Mouse (Mus musculus): ENCODE measurements at regions not wholly inside any gene's neighbourhood (a gene's known extent, or its start where the extent isn't known, plus 50 kb on each side); places are given as distances from the start of the nearest gene placed in this dataset.

GRCm38 (mm10) chr4:95269766-95270165 is 217.7 kb upstream of the Jun start:
- ATAC-seq (ENCODE audit: low FRiP score, low read depth), result no peak

DNA sequence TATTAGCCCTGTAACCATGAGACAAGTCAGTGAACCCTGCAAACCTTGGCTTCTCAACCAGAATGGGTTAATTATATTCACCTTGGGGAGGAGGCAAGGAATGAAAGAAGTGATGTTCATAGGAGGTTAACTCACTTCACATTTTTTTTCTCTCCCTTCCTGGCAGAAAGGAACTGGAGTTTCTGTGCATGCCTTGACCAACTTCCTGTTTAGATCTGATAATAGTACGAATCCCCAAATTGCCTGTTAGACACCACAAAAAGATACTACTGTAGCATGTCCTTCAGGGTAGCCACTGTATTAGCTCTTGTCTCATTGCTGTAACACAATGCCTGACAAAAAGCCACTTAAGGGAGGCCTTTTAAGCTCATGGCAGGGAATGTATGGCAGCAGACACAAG is 218.4 kb upstream of the Jun start:
- H3K4me3 ChIP-seq, result no peak overlapping the region
- WGBS, result 88% methylated on average over 1 of the region's 1 CpGs

More at GRCm38 (mm10) chr4:95269766-95270165, 217.7 kb upstream of the Jun start:
- H3K27me3 ChIP-seq, result no peaks in the 10 kb centered on the region
- H3K4me3 ChIP-seq, result no peak overlapping the region
- H3K4me1 ChIP-seq, result no peaks in the 10 kb centered on the region
- H3K4me2 ChIP-seq (replicated peaks), result no peak overlapping the region
- H3K36me3 ChIP-seq, result no peaks in the 10 kb centered on the region
- H3K9me3 ChIP-seq, result no peaks in the 10 kb centered on the region
- no peak overlapping the region for H3K9ac ChIP-seq (replicated peaks)
- no peak overlapping the region for H3K27ac ChIP-seq (replicated peaks)

GRCm38 (mm10) chr4:95276231-95276630 is 224.2 kb upstream of the Jun start:
- no peaks in the 10 kb centered on the region for H3K9me3 ChIP-seq
- ATAC-seq (ENCODE audit: low FRiP score, low read depth), result no peak
- 66% methylated on average over 3 of the region's 3 CpGs for WGBS

More for the DNA sequence above, 218.4 kb upstream of the Jun start:
- no peak overlapping the region for H3K27ac ChIP-seq (replicated peaks)
- no peaks in the 10 kb centered on the region for H3K36me3 ChIP-seq
- H3K4me1 ChIP-seq, result no peaks in the 10 kb centered on the region
- H3K4me2 ChIP-seq (replicated peaks), result no peak overlapping the region
- H3K27me3 ChIP-seq, result no peaks in the 10 kb centered on the region
- H3K9me3 ChIP-seq, result no peaks in the 10 kb centered on the region
- no peak overlapping the region for H3K9ac ChIP-seq (replicated peaks)
- ATAC-seq (ENCODE audit: low FRiP score, low read depth), result no peak

DNA sequence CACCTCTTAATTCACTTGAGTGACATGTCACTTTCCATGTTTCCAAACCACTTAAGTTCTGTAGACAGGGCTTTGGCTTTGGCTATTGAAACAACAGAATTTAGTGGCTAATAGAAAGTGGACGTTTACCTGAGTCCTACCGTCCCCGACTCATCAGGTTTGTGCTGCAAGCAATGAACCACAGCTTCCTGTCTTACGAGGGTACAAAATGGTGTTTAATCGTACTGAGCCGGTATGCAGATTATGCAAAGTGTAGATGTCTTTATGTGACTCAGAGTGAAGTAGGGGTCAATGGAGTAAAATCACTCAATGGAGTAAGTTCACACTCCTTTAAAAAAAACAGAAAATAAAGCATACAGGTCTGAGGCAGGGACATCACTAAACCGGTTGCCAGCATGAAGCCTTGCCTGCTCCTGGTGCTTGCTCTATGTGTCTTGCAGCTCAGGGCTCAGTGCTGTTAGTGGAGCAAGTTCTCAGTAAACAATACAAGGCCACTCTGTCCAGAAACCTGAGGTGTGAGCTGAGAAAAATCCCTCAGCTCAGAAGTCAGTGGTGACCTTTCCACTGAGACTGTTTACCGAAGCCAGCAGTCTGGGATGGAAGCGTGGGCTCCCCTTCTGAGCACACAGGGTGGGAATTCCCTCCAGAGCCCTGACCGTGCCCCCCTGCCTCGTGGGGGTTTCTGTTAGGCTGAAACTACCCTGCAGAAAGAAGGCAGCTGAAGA is 226.1 kb upstream of the Jun start:
- Histone ChIP-seq H3K27ac (replicated peaks) (no peak overlapping the region), H3K36me3 (no peaks in the 10 kb centered on the region), H3K27me3 (no peaks in the 10 kb centered on the region), H3K4me2 (replicated peaks) (no peak overlapping the region), H3K4me1 (peaks cover 9% of the 10 kb centered on the region; the same call in 1 of the 2 replicates), H3K9me3 (no peaks in the 10 kb centered on the region), H3K4me3 (no peak overlapping the region), H3K9ac (replicated peaks) (no peak overlapping the region)
- WGBS, result 60% methylated on average over 11 of the region's 11 CpGs
- ATAC-seq (ENCODE audit: low FRiP score, low read depth), result 0 out of 2 replicates have a peak, but pooled peaks have one; percentile 41

More at GRCm38 (mm10) chr4:95276231-95276630, 224.2 kb upstream of the Jun start:
- no peaks in the 10 kb centered on the region for H3K27me3 ChIP-seq
- no peaks in the 10 kb centered on the region for H3K36me3 ChIP-seq
- H3K9ac ChIP-seq (replicated peaks), result no peak overlapping the region
- H3K4me2 ChIP-seq (replicated peaks), result no peak overlapping the region
- peaks cover 9% of the 10 kb centered on the region; the same call in 1 of the 2 replicates for H3K4me1 ChIP-seq
- H3K4me3 ChIP-seq, result no peak overlapping the region
- no peak overlapping the region for H3K27ac ChIP-seq (replicated peaks)

GRCm38 (mm10) chr4:95278714-95279095 is 226.7 kb upstream of the Jun start:
- no peak for ATAC-seq (ENCODE audit: low FRiP score, low read depth)
- Histone ChIP-seq H3K4me1 (peaks cover 9% of the 10 kb centered on the region; the same call in 1 of the 2 replicates), H3K27ac (replicated peaks) (no peak overlapping the region), H3K27me3 (no peaks in the 10 kb centered on the region), H3K4me3 (no peak overlapping the region), H3K9me3 (no peaks in the 10 kb centered on the region), H3K4me2 (replicated peaks) (no peak overlapping the region), H3K36me3 (no peaks in the 10 kb centered on the region), H3K9ac (replicated peaks) (no peak overlapping the region)
- 52% methylated on average over 13 of the region's 13 CpGs for WGBS

- peaks cover 9% of the 10 kb centered on the region; the same call in 1 of the 2 replicates for H3K4me1 ChIP-seq
- no peak for ATAC-seq (ENCODE audit: low FRiP score, low read depth)
- H3K4me2 ChIP-seq (replicated peaks), result no peak overlapping the region
- H3K4me3 ChIP-seq, result no peak overlapping the region
- no peaks in the 10 kb centered on the region for H3K36me3 ChIP-seq
- H3K9ac ChIP-seq (replicated peaks), result no peak overlapping the region
- WGBS, result 75% methylated on average over 2 of the region's 2 CpGs
- no peak overlapping the region for H3K27ac ChIP-seq (replicated peaks)
- H3K9me3 ChIP-seq, result no peaks in the 10 kb centered on the region
- H3K27me3 ChIP-seq, result no peaks in the 10 kb centered on the region
Observed at GRCm38 (mm10) chr4:95279200-95279599, 227.2 kb upstream of the Jun start.

DNA sequence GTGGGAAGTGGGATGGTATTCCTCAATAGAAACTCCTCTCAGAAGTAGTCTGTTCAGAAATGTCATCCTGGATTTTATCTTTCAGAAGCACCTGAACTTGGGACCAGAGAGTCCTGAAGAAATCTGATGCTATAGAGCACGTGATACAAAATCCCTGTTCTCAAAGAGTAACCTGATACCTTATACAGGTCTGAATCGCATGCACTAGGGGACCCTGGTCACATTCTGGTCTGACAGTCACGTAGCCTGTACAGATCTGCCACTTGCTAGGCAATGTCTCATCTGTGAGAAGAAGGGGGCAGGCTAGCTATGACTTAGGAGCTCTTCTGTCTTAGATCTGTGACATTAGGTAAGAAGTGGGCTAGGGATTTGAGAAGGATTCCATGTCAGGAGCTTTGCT is 230.1 kb upstream of the Jun start:
- H3K4me1 ChIP-seq, result peaks cover 9% of the 10 kb centered on the region; the same call in 1 of the 2 replicates
- WGBS, result 59% methylated on average over 3 of the region's 3 CpGs
- H3K36me3 ChIP-seq, result no peaks in the 10 kb centered on the region
- no peak overlapping the region for H3K27ac ChIP-seq (replicated peaks)
- no peaks in the 10 kb centered on the region for H3K27me3 ChIP-seq
- no peak for ATAC-seq (ENCODE audit: low FRiP score, low read depth)
- no peak overlapping the region for H3K4me3 ChIP-seq
- no peak overlapping the region for H3K9ac ChIP-seq (replicated peaks)
- H3K9me3 ChIP-seq, result no peaks in the 10 kb centered on the region
- no peak overlapping the region for H3K4me2 ChIP-seq (replicated peaks)

DNA sequence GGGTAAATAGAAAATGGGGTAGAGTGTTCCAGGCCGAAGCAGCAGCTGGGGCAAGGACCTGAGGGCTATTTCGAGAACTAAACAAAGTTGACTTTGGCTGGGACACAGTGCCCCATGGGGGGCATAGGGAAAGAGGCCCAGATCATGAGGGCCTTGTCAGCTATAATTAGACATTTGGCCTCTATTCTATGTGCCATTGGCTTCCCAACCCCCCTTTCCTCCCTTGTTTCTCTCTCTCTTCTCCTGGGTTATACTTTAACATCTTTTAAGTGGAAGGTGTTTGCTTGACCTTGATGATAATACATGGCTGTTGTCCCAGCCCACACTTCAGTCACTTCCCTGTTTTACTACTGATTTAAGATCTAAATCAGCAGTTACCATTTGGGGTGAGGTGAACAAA is 231.8 kb upstream of the Jun start:
- Histone ChIP-seq H3K9me3 (no peaks in the 10 kb centered on the region), H3K9ac (replicated peaks) (no peak overlapping the region), H3K4me3 (no peak overlapping the region), H3K4me1 (0 out of 2 replicates have a peak, but pooled peaks cover 1% of the 10 kb centered on the region), H3K27me3 (no peaks in the 10 kb centered on the region), H3K4me2 (replicated peaks) (no peak overlapping the region), H3K36me3 (no peaks in the 10 kb centered on the region), H3K27ac (replicated peaks) (no peak overlapping the region)
- ATAC-seq (ENCODE audit: low FRiP score, low read depth), result no peak
- 89% methylated on average over 2 of the region's 2 CpGs for WGBS

- H3K27ac ChIP-seq (replicated peaks), result no peak overlapping the region
- H3K36me3 ChIP-seq, result no peaks in the 10 kb centered on the region
- ATAC-seq (ENCODE audit: low FRiP score, low read depth), result no peak
- H3K9ac ChIP-seq (replicated peaks), result no peak overlapping the region
- H3K4me2 ChIP-seq (replicated peaks), result no peak overlapping the region
- WGBS, result 94% methylated on average over 2 of the region's 2 CpGs
- no peaks in the 10 kb centered on the region for H3K9me3 ChIP-seq
- no peaks in the 10 kb centered on the region for H3K27me3 ChIP-seq
- no peaks in the 10 kb centered on the region for H3K4me1 ChIP-seq
- no peak overlapping the region for H3K4me3 ChIP-seq
Observed at GRCm38 (mm10) chr4:95284192-95284591, 232.2 kb upstream of the Jun start.

- 94% methylated on average over 1 of the region's 1 CpGs for WGBS
- ATAC-seq (ENCODE audit: low FRiP score, low read depth), result no peak
- Histone ChIP-seq H3K4me2 (replicated peaks) (no peak overlapping the region), H3K9ac (replicated peaks) (no peak overlapping the region), H3K27ac (replicated peaks) (no peak overlapping the region), H3K27me3 (no peaks in the 10 kb centered on the region), H3K4me1 (no peaks in the 10 kb centered on the region), H3K4me3 (no peak overlapping the region), H3K9me3 (no peaks in the 10 kb centered on the region), H3K36me3 (no peaks in the 10 kb centered on the region)
Observed at GRCm38 (mm10) chr4:95284696-95285095, 232.7 kb upstream of the Jun start.

GRCm38 (mm10) chr4:95290321-95290720 is 238.3 kb upstream of the Jun start:
- WGBS, result 71% methylated on average over 4 of the region's 4 CpGs
- Histone ChIP-seq H3K9ac (replicated peaks) (no peak overlapping the region), H3K9me3 (no peaks in the 10 kb centered on the region), H3K36me3 (no peaks in the 10 kb centered on the region), H3K4me1 (no peaks in the 10 kb centered on the region), H3K4me2 (replicated peaks) (no peak overlapping the region), H3K27me3 (no peaks in the 10 kb centered on the region), H3K4me3 (no peak overlapping the region), H3K27ac (replicated peaks) (no peak overlapping the region)
- ATAC-seq (ENCODE audit: low FRiP score, low read depth), result no peak

GRCm38 (mm10) chr4:95294110-95294509 is 242.1 kb upstream of the Jun start:
- WGBS, result 57% methylated on average over 4 of the region's 4 CpGs
- no peak for ATAC-seq (ENCODE audit: low FRiP score, low read depth)

GRCm38 (mm10) chr4:95301907-95302306 is 249.9 kb upstream of the Jun start:
- H3K4me2 ChIP-seq (replicated peaks), result no peak overlapping the region
- H3K9ac ChIP-seq (replicated peaks), result no peak overlapping the region
- H3K36me3 ChIP-seq, result no peaks in the 10 kb centered on the region
- no peaks in the 10 kb centered on the region for H3K4me1 ChIP-seq
- 97% methylated on average over 2 of the region's 2 CpGs for WGBS
- no peak overlapping the region for H3K4me3 ChIP-seq
- no peak overlapping the region for H3K27ac ChIP-seq (replicated peaks)
- H3K9me3 ChIP-seq, result no peaks in the 10 kb centered on the region
- H3K27me3 ChIP-seq, result no peaks in the 10 kb centered on the region
- ATAC-seq (ENCODE audit: low FRiP score, low read depth), result no peak

More at GRCm38 (mm10) chr4:95294110-95294509, 242.1 kb upstream of the Jun start:
- no peak overlapping the region for H3K4me2 ChIP-seq (replicated peaks)
- no peak overlapping the region for H3K4me3 ChIP-seq
- H3K4me1 ChIP-seq, result no peaks in the 10 kb centered on the region
- no peaks in the 10 kb centered on the region for H3K27me3 ChIP-seq
- H3K9ac ChIP-seq (replicated peaks), result no peak overlapping the region
- no peaks in the 10 kb centered on the region for H3K9me3 ChIP-seq
- no peaks in the 10 kb centered on the region for H3K36me3 ChIP-seq
- no peak overlapping the region for H3K27ac ChIP-seq (replicated peaks)

Measured in midbrain, embryonic 12.5 days (tissue).